Mouse (Mus musculus): ENCODE results near the gene Ap2a1.

DNA sequence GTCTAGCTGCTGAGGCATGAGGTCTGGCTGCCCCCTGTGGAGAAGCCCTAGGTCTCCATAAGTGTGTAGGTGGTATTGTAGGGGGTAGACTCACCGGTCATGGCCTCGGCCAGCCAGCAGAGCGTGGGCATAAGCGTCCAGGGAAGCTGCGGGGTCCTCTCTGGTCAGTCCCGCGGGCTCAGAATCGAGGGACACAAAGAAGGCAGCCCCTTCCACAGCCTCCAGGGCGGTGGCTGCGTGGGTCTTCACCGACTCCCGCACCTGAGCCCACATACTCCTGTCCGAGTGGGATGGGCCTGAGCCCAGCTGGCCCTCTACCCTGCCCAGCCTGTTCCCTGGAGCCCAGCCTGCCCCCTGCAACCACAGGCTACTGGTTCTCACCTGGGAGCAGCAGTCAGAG lies 35.7 kb upstream of the Ap2a1 start:
- TF ChIP-seq CTCF (IDR thresholded peaks at IDR 0.05; ENCODE audit: low read depth) (no peak), EP300 (IDR thresholded peaks at IDR 0.05; ENCODE audit: low read depth) (no peak)

Data from liver, embryonic 14.5 days (tissue).